Mouse (Mus musculus): ENCODE data around the gene Slc47a1. TPM values are rescaled to one million over a fixed set of nuclear protein-coding genes. Genes with fewer than 3 reads are reported as not detected.

Gene Slc47a1
- polyA plus RNA-seq, 1 experiment from 2014 or later: 1.3 TPM

GRCm38 (mm10) chr11:61387233-61387632, 9.1 kb upstream of the Slc47a1 start:
- 68% methylated on average over 6 of the region's 6 CpGs for WGBS
- no peak for ATAC-seq (ENCODE audit: low FRiP score, low TSS enrichment)
- no peak overlapping the region for H3K4me2 ChIP-seq (replicated peaks; ENCODE audit: low read depth)
- TF ChIP-seq CTCF (IDR thresholded peaks at IDR 0.05; ENCODE audit: low read depth): no peak
- no peak overlapping the region for H3K9ac ChIP-seq (ENCODE audit: low read length)
- no peaks in the 10 kb centered on the region for H3K36me3 ChIP-seq (ENCODE audit: control insufficient read depth, insufficient read depth, low read length)
- no peaks in the 10 kb centered on the region for H3K9me3 ChIP-seq (ENCODE audit: control insufficient read depth, low read length)
- H3K4me3 ChIP-seq (ENCODE audit: low read depth, low read length): no peak overlapping the region
- H3K27ac ChIP-seq (replicated peaks): no peak overlapping the region
- H3K4me1 ChIP-seq (replicated peaks; ENCODE audit: control insufficient read depth, insufficient read depth): no peaks in the 10 kb centered on the region
- no peak for DNase-seq (ENCODE audit: low spot score)
- H3K27me3 ChIP-seq (ENCODE audit: control insufficient read depth, insufficient read depth, low read length): no peaks in the 10 kb centered on the region

GRCm38 (mm10) chr11:61385725-61386124, 7.6 kb upstream of the Slc47a1 start:
- 63% methylated on average over 4 of the region's 4 CpGs for WGBS
- TF ChIP-seq EP300 (optimal IDR thresholded peaks at IDR 0.05): no peak
- no peak for TF ChIP-seq CTCF (IDR thresholded peaks at IDR 0.05; ENCODE audit: low read depth)
- no peak overlapping the region for H3K27ac ChIP-seq (replicated peaks)

DNA sequence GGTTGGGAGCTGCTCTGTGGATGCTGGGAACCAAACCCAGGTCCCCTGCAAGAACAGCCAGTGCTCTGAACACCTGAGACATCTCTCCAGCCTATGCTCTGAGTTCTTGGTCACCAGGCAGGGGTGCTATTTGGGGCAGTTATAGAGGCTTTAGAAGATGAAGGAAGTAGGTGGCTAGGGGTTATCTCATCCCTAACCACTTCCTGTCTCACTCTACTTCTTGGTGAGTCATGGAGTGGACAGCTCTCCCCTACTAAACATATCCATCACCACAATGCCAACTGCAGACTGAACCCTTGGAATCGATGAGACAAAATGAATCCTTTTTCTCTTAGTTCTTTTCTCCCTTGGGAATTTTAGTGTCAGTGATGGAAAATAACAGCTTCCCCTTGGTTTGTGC, 3.1 kb upstream of the Slc47a1 start:
- ATAC-seq (ENCODE audit: low FRiP score, low TSS enrichment) (no peak), DNase-seq (ENCODE audit: low spot score) (no peak)
- WGBS: 92% methylated on average over 1 of the region's 1 CpGs
- no peaks in the 10 kb centered on the region for H3K4me1 ChIP-seq (replicated peaks; ENCODE audit: control insufficient read depth, insufficient read depth)
- H3K27ac ChIP-seq (replicated peaks): no peak overlapping the region
- H3K27me3 ChIP-seq (ENCODE audit: control insufficient read depth, insufficient read depth, low read length): peaks cover 3% of the 10 kb centered on the region; the same call in 1 of the 2 replicates
- TF ChIP-seq CTCF (IDR thresholded peaks at IDR 0.05; ENCODE audit: low read depth): no peak
- TF ChIP-seq EP300 (optimal IDR thresholded peaks at IDR 0.05): no peak
- no peaks in the 10 kb centered on the region for H3K9me3 ChIP-seq (ENCODE audit: control insufficient read depth, low read length)
- no peak overlapping the region for H3K9ac ChIP-seq (ENCODE audit: low read length)
- no peak overlapping the region for H3K4me3 ChIP-seq (ENCODE audit: low read depth, low read length)
- H3K36me3 ChIP-seq (ENCODE audit: control insufficient read depth, insufficient read depth, low read length): no peaks in the 10 kb centered on the region
- H3K4me2 ChIP-seq (replicated peaks; ENCODE audit: low read depth): no peak overlapping the region

More at GRCm38 (mm10) chr11:61385725-61386124, 7.6 kb upstream of the Slc47a1 start:
- Histone ChIP-seq H3K9me3 (ENCODE audit: control insufficient read depth, low read length) (no peaks in the 10 kb centered on the region), H3K9ac (ENCODE audit: low read length) (no peak overlapping the region), H3K27me3 (ENCODE audit: control insufficient read depth, insufficient read depth, low read length) (no peaks in the 10 kb centered on the region), H3K4me3 (ENCODE audit: low read depth, low read length) (no peak overlapping the region), H3K4me2 (replicated peaks; ENCODE audit: low read depth) (no peak overlapping the region), H3K4me1 (replicated peaks; ENCODE audit: control insufficient read depth, insufficient read depth) (no peaks in the 10 kb centered on the region), H3K36me3 (ENCODE audit: control insufficient read depth, insufficient read depth, low read length) (no peaks in the 10 kb centered on the region)
- DNase-seq (ENCODE audit: low spot score): no peak
- no peak for ATAC-seq (ENCODE audit: low FRiP score, low TSS enrichment)

DNA sequence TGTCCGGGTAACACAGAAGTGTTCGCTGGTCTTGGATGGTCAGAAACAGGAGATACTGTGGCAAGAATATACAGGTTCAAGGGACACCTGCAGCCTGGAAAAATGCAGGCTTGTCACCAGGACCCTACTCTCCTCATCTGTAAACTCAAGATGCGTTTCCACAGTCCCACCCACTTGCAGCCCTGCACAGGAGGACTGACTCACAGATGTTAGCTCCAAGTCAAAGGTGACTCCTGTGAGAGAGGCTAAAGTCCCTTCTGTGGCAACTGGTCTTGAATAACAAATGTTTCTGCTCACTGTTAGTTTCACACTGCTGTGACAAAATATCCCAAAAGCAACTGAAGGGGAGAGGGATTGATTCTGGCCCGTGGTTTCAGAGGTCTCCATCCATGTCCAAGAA, 506 bp upstream of the Slc47a1 start:
- Histone ChIP-seq H3K27ac (replicated peaks) (no peak overlapping the region), H3K4me2 (replicated peaks; ENCODE audit: low read depth) (no peak overlapping the region), H3K36me3 (ENCODE audit: control insufficient read depth, insufficient read depth, low read length) (no peaks in the 10 kb centered on the region), H3K4me3 (ENCODE audit: low read depth, low read length) (no peak overlapping the region), H3K4me1 (replicated peaks; ENCODE audit: control insufficient read depth, insufficient read depth) (no peaks in the 10 kb centered on the region), H3K9me3 (ENCODE audit: control insufficient read depth, low read length) (no peaks in the 10 kb centered on the region), H3K27me3 (ENCODE audit: control insufficient read depth, insufficient read depth, low read length) (peaks cover 3% of the 10 kb centered on the region; the same call in 1 of the 2 replicates), H3K9ac (ENCODE audit: low read length) (no peak overlapping the region)
- ATAC-seq (ENCODE audit: low FRiP score, low TSS enrichment) (no peak), DNase-seq (ENCODE audit: low spot score) (no peak)
- TF ChIP-seq CTCF (IDR thresholded peaks at IDR 0.05; ENCODE audit: low read depth) (no peak), EP300 (optimal IDR thresholded peaks at IDR 0.05) (no peak)
- 65% methylated on average over 4 of the region's 4 CpGs for WGBS

GRCm38 (mm10) chr11:61368668-61369067, 9.5 kb downstream of the Slc47a1 start:
- no peak for DNase-seq (ENCODE audit: low spot score)
- no peak for ATAC-seq (ENCODE audit: low FRiP score, low TSS enrichment)
- no peak overlapping the region for H3K4me2 ChIP-seq (replicated peaks; ENCODE audit: low read depth)
- WGBS: 90% methylated on average over 2 of the region's 2 CpGs
- no peak overlapping the region for H3K27ac ChIP-seq (replicated peaks)
- no peaks in the 10 kb centered on the region for H3K36me3 ChIP-seq (ENCODE audit: control insufficient read depth, insufficient read depth, low read length)
- no peak overlapping the region for H3K4me3 ChIP-seq (ENCODE audit: low read depth, low read length)
- H3K9ac ChIP-seq (ENCODE audit: low read length): no peak overlapping the region
- no peaks in the 10 kb centered on the region for H3K27me3 ChIP-seq (ENCODE audit: control insufficient read depth, insufficient read depth, low read length)
- no peaks in the 10 kb centered on the region for H3K9me3 ChIP-seq (ENCODE audit: control insufficient read depth, low read length)
- TF ChIP-seq EP300 (optimal IDR thresholded peaks at IDR 0.05): no peak
- no peak for TF ChIP-seq CTCF (IDR thresholded peaks at IDR 0.05; ENCODE audit: low read depth)
- H3K4me1 ChIP-seq (replicated peaks; ENCODE audit: control insufficient read depth, insufficient read depth): no peaks in the 10 kb centered on the region

DNA sequence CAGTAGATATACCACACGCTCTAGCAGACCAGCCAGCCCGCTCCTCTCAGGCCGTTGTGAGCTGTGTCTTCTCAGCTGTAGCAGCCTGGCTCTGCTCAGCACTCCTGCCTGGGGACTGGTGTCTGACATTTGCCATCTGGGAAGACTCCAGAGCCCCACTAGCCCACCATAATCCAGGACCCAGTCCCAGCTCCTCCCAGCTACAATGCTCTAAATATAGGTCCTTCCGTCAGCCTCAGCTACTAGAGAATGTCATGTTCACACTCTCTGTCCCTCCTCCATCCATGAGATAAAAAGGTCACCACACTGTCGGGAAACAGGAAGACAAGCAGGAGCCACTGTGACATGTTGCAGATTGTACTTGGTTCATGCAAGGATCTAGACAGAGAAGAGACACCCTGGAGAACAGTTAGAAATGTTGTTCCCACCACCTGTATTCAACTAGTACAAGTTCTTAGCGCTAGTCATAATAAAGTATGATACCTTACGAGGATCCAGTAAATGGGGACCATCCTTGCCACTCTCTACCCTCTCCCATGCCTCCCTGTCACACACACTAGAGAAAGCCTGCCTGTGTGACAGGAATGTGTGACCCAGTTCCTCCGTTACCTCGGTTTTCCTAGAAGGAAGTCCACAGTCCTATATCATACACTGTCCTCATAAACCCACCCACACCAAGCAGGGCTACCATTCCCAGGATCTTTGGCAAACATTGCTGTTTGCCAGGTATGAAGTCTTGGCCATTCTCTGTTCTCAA, 11.4 kb downstream of the Slc47a1 start:
- no peak for DNase-seq (ENCODE audit: low spot score)
- TF ChIP-seq EP300 (optimal IDR thresholded peaks at IDR 0.05) (no peak), CTCF (IDR thresholded peaks at IDR 0.05; ENCODE audit: low read depth) (no peak)

More for the DNA sequence above, 11.4 kb downstream of the Slc47a1 start:
- Histone ChIP-seq H3K4me2 (replicated peaks; ENCODE audit: low read depth) (no peak overlapping the region), H3K4me3 (ENCODE audit: low read depth, low read length) (no peak overlapping the region), H3K9me3 (ENCODE audit: control insufficient read depth, low read length) (no peaks in the 10 kb centered on the region), H3K9ac (ENCODE audit: low read length) (no peak overlapping the region), H3K27me3 (ENCODE audit: control insufficient read depth, insufficient read depth, low read length) (no peaks in the 10 kb centered on the region), H3K4me1 (replicated peaks; ENCODE audit: control insufficient read depth, insufficient read depth) (no peaks in the 10 kb centered on the region), H3K36me3 (ENCODE audit: control insufficient read depth, insufficient read depth, low read length) (no peaks in the 10 kb centered on the region), H3K27ac (replicated peaks) (no peak overlapping the region)
- no peak for ATAC-seq (ENCODE audit: low FRiP score, low TSS enrichment)
- 69% methylated on average over 9 of the region's 9 CpGs for WGBS

Measured in stomach, postnatal 0 days (tissue).